Mouse (Mus musculus) testis, adult 2 months (tissue): ENCODE data around the gene Fancg. TPM values are rescaled to one million over a fixed set of nuclear protein-coding genes. Genes with fewer than 3 reads are reported as not detected.

Experiments used
- H3K27ac ChIP-seq: fragments of 200-500 bp; 2 replicates; pipeline ENCODE4 v1.5.1; 2012; ENCODE audit warnings: low read depth, low read length; ENCODE audit not compliant: control insufficient read depth, insufficient read depth
- H3K27me3 ChIP-seq: fragments of 200-500 bp; 2 replicates; pipeline ENCODE4 v1.6.1; 2012; ENCODE audit warnings: mild to moderate bottlenecking, low read length, moderate library complexity; ENCODE audit not compliant: control insufficient read depth, insufficient read depth
- H3K36me3 ChIP-seq: fragments of 200-500 bp; 2 replicates; pipeline ENCODE4 v1.6.1; 2012; ENCODE audit warnings: mild to moderate bottlenecking, low read length; ENCODE audit not compliant: control insufficient read depth, insufficient read depth
- H3K4me1 ChIP-seq: fragments of 200-500 bp; 2 replicates; pipeline ENCODE4 v1.6.1; 2012; ENCODE audit warnings: low read length; ENCODE audit not compliant: control insufficient read depth, insufficient read depth
- H3K4me3 ChIP-seq: fragments of 200-500 bp; 2 replicates; pipeline ENCODE4 v1.5.1; 2012; ENCODE audit warnings: low read depth, mild to moderate bottlenecking, low read length, moderate library complexity, mixed read lengths; ENCODE audit not compliant: control insufficient read depth
- CTCF ChIP-seq: fragments of 200-500 bp; IDR thresholded peaks from 2 replicates; pipeline ENCODE4 v1.5.1; 2012; ENCODE audit warnings: low read depth, mild to moderate bottlenecking, inconsistent platforms, low read length, moderate library complexity; ENCODE audit not compliant: control insufficient read depth, insufficient read depth, insufficient replicate concordance
- POLR2A ChIP-seq: fragments of 200-500 bp; IDR thresholded peaks from 2 replicates; pipeline ENCODE4 v1.6.1; 2012; ENCODE audit warnings: low read depth, mild to moderate bottlenecking, inconsistent platforms, low read length, moderate library complexity; ENCODE audit not compliant: control insufficient read depth
- polyA plus RNA-seq: library from polyadenylated mRNA; depleted of rRNA; stranded (reverse); fragments of >200 nt; gene quantifications from 2 replicates; pipeline ENCODE4 v1.2.3, GENCODE M21; 2012

Gene Fancg
- polyA plus RNA-seq, 1 experiment: 96.4 TPM

GRCm38 (mm10) chr4:42963480-42963879 is 46.8 kb downstream of the Fancg start:
- TF ChIP-seq CTCF: no peak
- no peak for TF ChIP-seq POLR2A
- Histone ChIP-seq H3K27ac (no peak overlapping the region), H3K4me3 (no peak overlapping the region), H3K27me3 (no peaks in the 10 kb centered on the region), H3K4me1 (peaks cover 8% of the 10 kb centered on the region), H3K36me3 (no peaks in the 10 kb centered on the region)

- Histone ChIP-seq H3K27me3 (no peaks in the 10 kb centered on the region), H3K4me3 (no peak overlapping the region), H3K36me3 (no peaks in the 10 kb centered on the region; the same call in 1 of the 2 replicates), H3K4me1 (peaks cover 8% of the 10 kb centered on the region), H3K27ac (no peak overlapping the region)
- TF ChIP-seq POLR2A: no peak
- peak; percentile 58; the same call in 1 of the 2 replicates for TF ChIP-seq CTCF
Measured at GRCm38 (mm10) chr4:42961592-42961991, 48.7 kb downstream of the Fancg start.

GRCm38 (mm10) chr4:42959382-42959781 is 50.9 kb downstream of the Fancg start:
- peaks cover under 1% of the 10 kb centered on the region for H3K4me1 ChIP-seq
- H3K4me3 ChIP-seq: no peak overlapping the region
- H3K36me3 ChIP-seq: no peaks in the 10 kb centered on the region; the same call in 1 of the 2 replicates
- H3K27ac ChIP-seq: no peak overlapping the region
- TF ChIP-seq CTCF: no peak
- no peak for TF ChIP-seq POLR2A
- H3K27me3 ChIP-seq: no peaks in the 10 kb centered on the region

GRCm38 (mm10) chr4:42958942-42959341 is 51.4 kb downstream of the Fancg start:
- Histone ChIP-seq H3K27me3 (no peaks in the 10 kb centered on the region), H3K36me3 (no peaks in the 10 kb centered on the region; the same call in 1 of the 2 replicates), H3K27ac (no peak overlapping the region), H3K4me1 (no peaks in the 10 kb centered on the region; the same call in 1 of the 2 replicates), H3K4me3 (no peak overlapping the region)
- TF ChIP-seq POLR2A: no peak
- no peak for TF ChIP-seq CTCF

- Histone ChIP-seq H3K36me3 (no peaks in the 10 kb centered on the region; the same call in 1 of the 2 replicates), H3K4me3 (no peak overlapping the region), H3K27ac (no peak overlapping the region), H3K4me1 (peaks cover 7% of the 10 kb centered on the region), H3K27me3 (no peaks in the 10 kb centered on the region)
- TF ChIP-seq CTCF: no peak
- TF ChIP-seq POLR2A: no peak
Measured at GRCm38 (mm10) chr4:42957979-42958378, 52.3 kb downstream of the Fancg start.

GRCm38 (mm10) chr4:42957306-42957705 is 53.0 kb downstream of the Fancg start:
- Histone ChIP-seq H3K27ac (no peak overlapping the region), H3K27me3 (no peaks in the 10 kb centered on the region), H3K4me1 (peaks cover 9% of the 10 kb centered on the region), H3K4me3 (no peak overlapping the region), H3K36me3 (no peaks in the 10 kb centered on the region; the same call in 1 of the 2 replicates)
- no peak for TF ChIP-seq CTCF
- TF ChIP-seq POLR2A: no peak

- H3K4me1 ChIP-seq: peaks cover 9% of the 10 kb centered on the region
Measured at GRCm38 (mm10) chr4:42956581-42956980, 53.7 kb downstream of the Fancg start.

GRCm38 (mm10) chr4:42955200-42955599 is 55.1 kb downstream of the Fancg start:
- no peak for TF ChIP-seq POLR2A
- no peak for TF ChIP-seq CTCF
- Histone ChIP-seq H3K36me3 (no peaks in the 10 kb centered on the region; the same call in 1 of the 2 replicates), H3K4me3 (no peak overlapping the region), H3K4me1 (peaks cover 14% of the 10 kb centered on the region), H3K27me3 (no peaks in the 10 kb centered on the region), H3K27ac (no peak overlapping the region)

More at GRCm38 (mm10) chr4:42956581-42956980, 53.7 kb downstream of the Fancg start:
- no peak overlapping the region for H3K4me3 ChIP-seq
- no peaks in the 10 kb centered on the region for H3K27me3 ChIP-seq
- TF ChIP-seq POLR2A (no peak), CTCF (no peak)
- H3K36me3 ChIP-seq: no peaks in the 10 kb centered on the region; the same call in 1 of the 2 replicates
- no peak overlapping the region for H3K27ac ChIP-seq
